Mouse (Mus musculus): ENCODE data around the gene C1s2.
"Not testable (repeated sequence)": the region's sequence is repeated elsewhere in the genome, so short reads cannot be mapped to it uniquely, and the experiment has no call there.

DNA sequence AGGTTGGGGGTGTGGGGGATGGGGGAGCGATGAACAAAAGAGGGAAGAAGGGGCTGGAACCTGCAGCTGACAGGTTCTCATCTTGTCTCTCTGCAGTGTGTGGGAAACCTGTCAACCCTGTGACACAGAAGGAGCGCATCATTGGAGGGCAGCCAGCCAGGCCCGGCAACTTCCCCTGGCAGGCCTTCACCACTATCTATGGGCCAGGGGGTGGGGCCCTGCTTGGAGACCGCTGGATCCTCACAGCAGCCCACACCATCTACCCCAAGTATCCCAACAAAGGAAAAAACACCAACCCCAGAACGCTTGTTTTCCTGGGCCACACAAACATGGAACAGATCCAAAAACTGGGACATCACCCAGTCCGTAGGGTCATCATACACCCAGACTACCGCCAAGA is 55.7 kb downstream of the C1s2 start:
- TF ChIP-seq CTCF (IDR thresholded peaks at IDR 0.05; ENCODE audit: borderline replicate concordance, insufficient read depth, low read depth, low read length); POLR2A (IDR thresholded peaks at IDR 0.05; ENCODE audit: borderline replicate concordance, insufficient read depth, low read length): not testable (repeated sequence)

All from cerebellum, adult 2 months (tissue).